Comparison of ENCODE assay signal across 8 mouse cellular contexts in genomic region chrX:47292548-47293147, GRCm38 (mm10).
DNase-seq lines count a peak whose midpoint lies in the region; ATAC-seq and TF ChIP-seq lines count a peak whose summit lies in the region.

No protein-coding gene starts in this region.

- H3K9ac ChIP-seq in intestine, postnatal 0 days (ENCODE audit: low read depth, low read length), result no peak overlapping the region
- H3K9ac ChIP-seq in intestine, embryonic 16.5 days (ENCODE audit: low read depth, low read length), result no peak overlapping the region
- no peak overlapping the region for H3K9ac ChIP-seq in ES-E14 (ENCODE audit: insufficient read depth, low read depth, low read length, poor library complexity, severe bottlenecking)
- no peak overlapping the region for H3K9ac ChIP-seq in midbrain, embryonic 12.5 days (replicated peaks)

- H3K27ac ChIP-seq in intestine, postnatal 0 days (ENCODE audit: low read depth, low read length), result no peak overlapping the region
- H3K27ac ChIP-seq in intestine, embryonic 16.5 days (ENCODE audit: low read length), result no peak overlapping the region
- H3K27ac ChIP-seq in ES-E14 (ENCODE audit: insufficient read depth, low read depth, low read length, poor library complexity, severe bottlenecking), result no peak overlapping the region
- no peak overlapping the region for H3K27ac ChIP-seq in midbrain, embryonic 12.5 days (replicated peaks)

- H3K4me2 ChIP-seq in intestine, postnatal 0 days (replicated peaks; ENCODE audit: low read depth), result no peak overlapping the region
- H3K4me2 ChIP-seq in intestine, embryonic 16.5 days (ENCODE audit: low read depth, low read length), result no peak overlapping the region
- no peak overlapping the region for H3K4me2 ChIP-seq in midbrain, embryonic 12.5 days (replicated peaks)

- no peaks in the 10 kb centered on the region for H3K36me3 ChIP-seq in intestine, postnatal 0 days (ENCODE audit: control insufficient read depth, insufficient read depth)
- H3K36me3 ChIP-seq in intestine, embryonic 16.5 days (ENCODE audit: control insufficient read depth, insufficient read depth, low read length), result no peaks in the 10 kb centered on the region
- H3K36me3 ChIP-seq in ES-E14 (ENCODE audit: control insufficient read depth, insufficient read depth, low read length, poor library complexity, severe bottlenecking), result no peaks in the 10 kb centered on the region
- H3K36me3 ChIP-seq in midbrain, embryonic 12.5 days, result no peaks in the 10 kb centered on the region

- no peaks in the 10 kb centered on the region for H3K27me3 ChIP-seq in intestine, postnatal 0 days (replicated peaks; ENCODE audit: control insufficient read depth, insufficient read depth, low read length)
- H3K27me3 ChIP-seq in intestine, embryonic 16.5 days (replicated peaks; ENCODE audit: control insufficient read depth, insufficient read depth, low read length), result no peaks in the 10 kb centered on the region
- H3K27me3 ChIP-seq in midbrain, embryonic 12.5 days, result no peaks in the 10 kb centered on the region

- DNase-seq in ES-E14 (ENCODE audit: low read depth, low spot score), result peak; percentile 24
- peak; percentile 59 for DNase-seq in embryo, embryonic 10.5 days (ENCODE audit: low spot score)
- peak; percentile 17 for DNase-seq in kidney, postnatal 10 days
- DNase-seq in adrenal gland, adult 8-10 months, result no peak

- in situ Hi-C loops in ES-E14 (cut with MboI; ENCODE audit: low sequenced_read_pairs in 2 of 2, unreplicated experiment in 2 of 2), result no loop called here

- peak; percentile 74 for TF ChIP-seq CTCF in intestine, postnatal 0 days (IDR thresholded peaks at IDR 0.05; ENCODE audit: low read depth)

- no peak for ATAC-seq in intestine, postnatal 0 days
- ATAC-seq in intestine, embryonic 16.5 days, result no peak
- peak; percentile 91 for ATAC-seq in midbrain, embryonic 12.5 days (ENCODE audit: low FRiP score, low read depth)
- no peak for ATAC-seq in megakaryocyte progenitor cell, adult 5-6 weeks (replicated peaks; ENCODE audit: poor library complexity)

- no peaks in the 10 kb centered on the region for H3K4me1 ChIP-seq in intestine, postnatal 0 days (replicated peaks; ENCODE audit: control insufficient read depth, insufficient read depth, low read length)
- H3K4me1 ChIP-seq in intestine, embryonic 16.5 days (ENCODE audit: control insufficient read depth, insufficient read depth, low read length), result no peaks in the 10 kb centered on the region
- H3K4me1 ChIP-seq in ES-E14 (ENCODE audit: control insufficient read depth in 2 of 2, insufficient read depth in 2 of 2, low read length in 2 of 2, poor library complexity in 1 of 2), result no peaks in the 10 kb centered on the region
- H3K4me1 ChIP-seq in midbrain, embryonic 12.5 days, result no peaks in the 10 kb centered on the region

- no peaks in the 10 kb centered on the region for H3K9me3 ChIP-seq in intestine, postnatal 0 days (ENCODE audit: control insufficient read depth)
- no peaks in the 10 kb centered on the region for H3K9me3 ChIP-seq in intestine, embryonic 16.5 days (ENCODE audit: control insufficient read depth, low read length)
- no peaks in the 10 kb centered on the region for H3K9me3 ChIP-seq in ES-E14 (ENCODE audit: control insufficient read depth, insufficient read depth, low read depth, low read length)
- no peaks in the 10 kb centered on the region for H3K9me3 ChIP-seq in midbrain, embryonic 12.5 days

- H3K4me3 ChIP-seq in intestine, postnatal 0 days (ENCODE audit: low read depth, low read length), result no peak overlapping the region
- H3K4me3 ChIP-seq in intestine, embryonic 16.5 days (ENCODE audit: low read length), result no peak overlapping the region
- H3K4me3 ChIP-seq in ES-E14 (ENCODE audit: insufficient read depth in 1 of 2, low read depth in 1 of 2, low read length in 2 of 2, poor library complexity in 1 of 2, severe bottlenecking in 1 of 2), result no peak overlapping the region
- H3K4me3 ChIP-seq in midbrain, embryonic 12.5 days, result no peak overlapping the region

TF ChIP-seq in ES-E14, 5 proteins besides CTCF, POLR2A, EP300 and RAD21:
- TF ChIP-seq ZNF384 (IDR thresholded peaks at IDR 0.05; ENCODE audit: low read depth, low read length) (no peak), ZC3H11A (IDR thresholded peaks at IDR 0.05; ENCODE audit: borderline replicate concordance, low read depth, low read length) (no peak), MAFK (IDR thresholded peaks at IDR 0.05; ENCODE audit: insufficient read depth, low read depth, low read length) (no peak)
